Mouse (Mus musculus) G1E (cell line): Measurements from ENCODE around the gene Lamp1.

Experiments
- GATA2 ChIP-seq: IDR thresholded peaks from 2 replicates; pipeline ENCODE4 v1.6.1; 2012; ENCODE audit warnings: low read depth, low read length, inconsistent platforms, borderline replicate concordance
- TAL1 ChIP-seq: conservative IDR thresholded peaks from 2 replicates; pipeline ENCODE4 v1.6.1; 2012; ENCODE audit warnings: low read depth, low read length, inconsistent platforms, mixed read lengths

DNA sequence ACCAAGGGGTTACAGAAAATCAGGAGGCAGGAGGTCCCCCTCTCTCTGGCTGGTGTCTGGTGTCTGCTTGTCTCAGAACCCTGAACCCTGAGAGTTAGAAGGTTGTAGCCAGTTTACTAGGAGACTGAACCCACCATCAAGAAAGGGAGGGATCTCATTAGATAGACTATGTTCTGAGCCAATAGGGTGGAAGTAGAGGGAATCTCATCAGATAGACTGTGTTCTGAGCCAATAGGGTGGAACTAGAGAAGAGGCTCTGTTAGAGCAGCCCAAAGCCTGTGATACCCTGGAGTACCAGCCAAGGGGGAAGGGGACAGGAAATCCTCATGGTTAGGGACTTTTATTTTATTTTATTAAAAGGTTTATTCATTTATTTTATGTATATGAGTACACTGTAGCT, 59.0 kb downstream of the Lamp1 start:
- TF ChIP-seq TAL1 (no peak), GATA2 (no peak)
